Mouse (Mus musculus) lung, postnatal 0 days (tissue): Measurements from ENCODE around the gene Dnmbp. TPM values are rescaled to one million over a fixed set of nuclear protein-coding genes. Genes with fewer than 3 reads are reported as not detected.
A peak's percentile ranks its signal among the peaks of the same experiment; 100 is the strongest.

Source experiments
- ATAC-seq: fragments of 200-750 bp; cut with Nextera tagmentation; 2 replicates; pipeline ENCODE4 v1.8.0; 2017; ENCODE audit warnings: moderate library complexity
- DNase-seq: peaks from one replicate; pipeline ENCODE4 v3.0.0-alpha.2; 2016; ENCODE audit warnings: low spot score
- H3K27ac ChIP-seq: fragments of 300-500 bp; sonication (generic); 2 replicates; pipeline ENCODE4 v1.5.1; 2014; ENCODE audit warnings: antibody characterized with exemption, mild to moderate bottlenecking, low read length, mixed read lengths
- H3K27me3 ChIP-seq: fragments of 300-500 bp; sonication (generic); replicated peaks from 2 replicates; pipeline ENCODE4 v1.6.1; 2014; ENCODE audit warnings: low read length, mixed read lengths; ENCODE audit not compliant: insufficient read depth
- H3K36me3 ChIP-seq: fragments of 300-500 bp; sonication (generic); 2 replicates; pipeline ENCODE4 v1.6.1; 2014; ENCODE audit warnings: low read length, mixed read lengths; ENCODE audit not compliant: insufficient read depth
- H3K4me1 ChIP-seq: fragments of 300-500 bp; sonication (generic); 2 replicates; pipeline ENCODE4 v1.6.1; 2014; ENCODE audit warnings: antibody characterized with exemption, low read depth, low read length, mixed read lengths; ENCODE audit not compliant: insufficient read depth
- H3K4me2 ChIP-seq: fragments of 300-500 bp; sonication (generic); replicated peaks from 2 replicates; pipeline ENCODE4 v1.6.1; 2014; ENCODE audit warnings: low read depth, mild to moderate bottlenecking, low read length, moderate library complexity, mixed read lengths
- H3K4me3 ChIP-seq: fragments of 300-500 bp; sonication (generic); 2 replicates; pipeline ENCODE4 v1.5.1; 2014; ENCODE audit warnings: low read depth, low read length
- H3K9ac ChIP-seq: fragments of 300-500 bp; sonication (generic); replicated peaks from 2 replicates; pipeline ENCODE4 v1.6.1; 2014; ENCODE audit warnings: low read depth, mild to moderate bottlenecking
- H3K9me3 ChIP-seq: fragments of 300-500 bp; sonication (generic); 2 replicates; pipeline ENCODE4 v1.6.1; 2016; ENCODE audit warnings: low read length, mixed read lengths
- CTCF ChIP-seq: IDR thresholded peaks from 2 replicates; pipeline ENCODE4 v1.5.1; 2016; ENCODE audit warnings: antibody characterized with exemption, mild to moderate bottlenecking
- EP300 ChIP-seq: IDR thresholded peaks from 2 replicates; pipeline ENCODE4 v1.6.1; 2016; ENCODE audit warnings: antibody characterized with exemption, mild to moderate bottlenecking, control low read depth
- WGBS: fragments of 180-500 bp; shearing (Covaris S2); extraction: QIAGEN DNeasy Blood & Tissue Kit; methylation state at CpG from one replicate; pipeline ENCODE4 v1.1.7; 2014; 5-methylcytosine and 5-hydroxymethylcytosine counted together
- polyA plus RNA-seq: library from polyadenylated mRNA; unstranded; fragments of >200 nt; fragmentation: Nextera tagmentation; extraction: Ambion mirVana; gene quantifications from 2 replicates; pipeline ENCODE4 v1.2.1, GENCODE M21; 2015

Dnmbp gene
- polyA plus RNA-seq, 1 experiment from 2014 or later: 10.0 TPM

DNA sequence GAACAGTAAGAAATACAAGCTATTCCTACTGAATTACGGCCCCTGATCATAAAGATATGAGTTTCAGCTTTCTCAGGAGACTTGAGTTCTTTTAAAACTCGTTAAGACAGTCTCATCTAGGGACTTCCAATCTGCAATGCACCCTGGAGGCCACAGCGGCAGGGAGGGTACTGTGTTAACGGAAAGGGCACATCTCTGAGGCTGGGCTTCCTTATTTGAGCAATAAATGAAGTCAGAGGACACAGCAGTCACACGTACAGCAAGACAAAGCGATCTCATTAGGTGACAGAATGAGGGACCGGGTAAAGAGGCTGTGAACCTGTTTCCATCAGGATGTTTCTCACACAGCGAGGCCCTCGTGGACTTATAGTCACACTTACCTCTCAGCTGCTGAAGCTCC lies 39.3 kb downstream of the Dnmbp start:
- H3K9me3 ChIP-seq: no peaks in the 10 kb centered on the region
- no peak overlapping the region for H3K4me2 ChIP-seq
- H3K36me3 ChIP-seq: peaks cover 6% of the 10 kb centered on the region; the same call in 1 of the 2 replicates
- no peak overlapping the region for H3K27ac ChIP-seq
- H3K9ac ChIP-seq: no peak overlapping the region
- 87% methylated on average over 9 of the region's 9 CpGs for WGBS
- DNase-seq (no peak), ATAC-seq (no peak)
- H3K4me1 ChIP-seq: no peaks in the 10 kb centered on the region
- no peak overlapping the region for H3K4me3 ChIP-seq
- H3K27me3 ChIP-seq: no peaks in the 10 kb centered on the region
- TF ChIP-seq EP300 (no peak), CTCF (no peak)

DNA sequence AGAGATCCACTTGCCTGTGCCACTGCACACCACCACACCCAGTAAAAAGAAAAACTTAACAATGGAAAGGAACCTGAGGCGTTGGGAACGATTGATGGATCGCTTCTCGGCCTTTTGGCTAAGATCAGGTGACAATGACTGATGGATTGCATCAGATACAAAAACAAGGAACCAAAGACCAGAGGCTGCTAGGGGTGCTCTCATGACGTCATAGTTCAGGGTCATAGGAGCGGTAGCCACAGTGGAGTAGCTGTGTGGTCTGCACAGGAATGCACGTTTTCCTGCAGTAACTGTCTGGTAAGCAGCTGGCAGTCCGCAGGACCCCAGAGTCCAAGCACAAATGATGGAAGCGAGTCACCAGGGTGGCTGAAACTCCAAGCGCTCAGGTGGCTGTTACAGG lies 41.4 kb downstream of the Dnmbp start:
- 51% methylated on average over 10 of the region's 10 CpGs for WGBS

GRCm38 (mm10) chr19:43896441-43896840 lies 43.5 kb downstream of the Dnmbp start:
- WGBS: 75% methylated on average over 14 of the region's 14 CpGs
- ATAC-seq: no peak

More for the DNA sequence above, 41.4 kb downstream of the Dnmbp start:
- DNase-seq: no peak
- Histone ChIP-seq H3K27me3 (no peaks in the 10 kb centered on the region), H3K36me3 (peaks cover 6% of the 10 kb centered on the region; the same call in 1 of the 2 replicates), H3K4me1 (no peaks in the 10 kb centered on the region), H3K4me3 (no peak overlapping the region), H3K4me2 (no peak overlapping the region), H3K27ac (no peak overlapping the region), H3K9ac (no peak overlapping the region), H3K9me3 (no peaks in the 10 kb centered on the region)
- TF ChIP-seq CTCF (no peak), EP300 (no peak)
- no peak for ATAC-seq

GRCm38 (mm10) chr19:43895951-43896350 lies 44.0 kb downstream of the Dnmbp start:
- Histone ChIP-seq H3K36me3 (no peaks in the 10 kb centered on the region; the same call in 1 of the 2 replicates), H3K9me3 (no peaks in the 10 kb centered on the region), H3K27ac (no peak overlapping the region), H3K9ac (no peak overlapping the region), H3K4me2 (no peak overlapping the region), H3K27me3 (no peaks in the 10 kb centered on the region), H3K4me3 (no peak overlapping the region), H3K4me1 (no peaks in the 10 kb centered on the region)
- TF ChIP-seq EP300 (no peak), CTCF (no peak)
- 89% methylated on average over 5 of the region's 5 CpGs for WGBS
- DNase-seq (no peak), ATAC-seq (no peak)

More at GRCm38 (mm10) chr19:43896441-43896840, 43.5 kb downstream of the Dnmbp start:
- DNase-seq: no peak
- Histone ChIP-seq H3K4me1 (no peaks in the 10 kb centered on the region), H3K9me3 (no peaks in the 10 kb centered on the region), H3K36me3 (no peaks in the 10 kb centered on the region; the same call in 1 of the 2 replicates), H3K4me2 (no peak overlapping the region), H3K27ac (no peak overlapping the region), H3K27me3 (no peaks in the 10 kb centered on the region), H3K4me3 (no peak overlapping the region), H3K9ac (no peak overlapping the region)
- TF ChIP-seq CTCF: no peak
- no peak for TF ChIP-seq EP300

- H3K27ac ChIP-seq: no peak overlapping the region
- TF ChIP-seq EP300 (no peak), CTCF (no peak)
- no peaks in the 10 kb centered on the region for H3K9me3 ChIP-seq
- H3K4me1 ChIP-seq: no peaks in the 10 kb centered on the region
- no peak overlapping the region for H3K9ac ChIP-seq
- no peaks in the 10 kb centered on the region for H3K27me3 ChIP-seq
- DNase-seq: no peak
- H3K4me2 ChIP-seq: no peak overlapping the region
- WGBS: 33% methylated on average over 9 of the region's 9 CpGs
- H3K4me3 ChIP-seq: no peak overlapping the region
- H3K36me3 ChIP-seq: peaks cover 5% of the 10 kb centered on the region; the same call in 1 of the 2 replicates
- ATAC-seq: no peak
Observed at GRCm38 (mm10) chr19:43894821-43895220, 45.2 kb downstream of the Dnmbp start.

DNA sequence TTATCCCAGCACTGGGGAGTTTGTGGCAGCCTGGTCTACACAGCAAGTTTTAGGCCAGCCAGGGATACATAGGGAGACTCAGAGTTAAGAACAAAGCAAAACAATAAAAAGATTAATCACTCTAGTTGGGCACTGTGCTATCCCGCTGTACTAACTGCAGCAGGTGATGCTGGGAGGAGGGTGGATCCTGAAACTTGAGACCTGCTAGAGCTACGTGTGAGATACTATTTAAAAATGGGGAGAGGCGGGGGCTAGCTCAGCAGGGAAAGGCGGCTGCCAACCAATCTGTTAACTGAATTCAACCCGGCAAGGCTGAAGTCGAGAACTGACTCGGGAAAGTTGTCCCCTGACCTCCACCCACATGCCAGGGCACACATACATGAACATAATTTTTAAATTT lies 45.9 kb downstream of the Dnmbp start:
- TF ChIP-seq EP300 (no peak), CTCF (no peak)
- H3K36me3 ChIP-seq: 0 out of 2 replicates have a peak, but pooled peaks cover 5% of the 10 kb centered on the region
- H3K27ac ChIP-seq: no peak overlapping the region
- H3K9me3 ChIP-seq: no peaks in the 10 kb centered on the region
- H3K4me1 ChIP-seq: no peaks in the 10 kb centered on the region
- H3K27me3 ChIP-seq: no peaks in the 10 kb centered on the region
- DNase-seq (no peak), ATAC-seq (no peak)
- no peak overlapping the region for H3K4me3 ChIP-seq
- no peak overlapping the region for H3K4me2 ChIP-seq
- no peak overlapping the region for H3K9ac ChIP-seq
- 33% methylated on average over 7 of the region's 7 CpGs for WGBS

- peak overlapping the region; percentile 5; the same call in 1 of the 2 replicates for H3K4me2 ChIP-seq
- H3K36me3 ChIP-seq: 0 out of 2 replicates have a peak, but pooled peaks cover 5% of the 10 kb centered on the region
- ATAC-seq (peak; percentile 65), DNase-seq (peak; percentile 45)
- peaks cover 7% of the 10 kb centered on the region; the same call in 1 of the 2 replicates for H3K4me1 ChIP-seq
- TF ChIP-seq EP300: no peak
- no peak for TF ChIP-seq CTCF
- no peaks in the 10 kb centered on the region for H3K27me3 ChIP-seq
- 0 out of 2 replicates have a peak overlapping the region, but pooled peaks have one; percentile 38 for H3K27ac ChIP-seq
- no peaks in the 10 kb centered on the region for H3K9me3 ChIP-seq
- WGBS: 44% methylated on average over 5 of the region's 5 CpGs
- no peak overlapping the region for H3K4me3 ChIP-seq
- H3K9ac ChIP-seq: no peak overlapping the region
Observed at GRCm38 (mm10) chr19:43890487-43890886, 49.5 kb downstream of the Dnmbp start.
